Mouse (Mus musculus) stomach, postnatal 0 days (tissue): ENCODE results near the gene Cenpn.

Experiments used
- CTCF ChIP-seq: IDR thresholded peaks from 2 replicates; pipeline ENCODE4 v1.5.1; 2016; ENCODE audit warnings: antibody characterized with exemption, low read depth, mild to moderate bottlenecking, moderate library complexity
- EP300 ChIP-seq: optimal IDR thresholded peaks from 2 replicates; pipeline ENCODE3; 2016; ENCODE audit warnings: antibody characterized with exemption

- no peak for TF ChIP-seq CTCF
- TF ChIP-seq EP300: no peak
Observed at GRCm38 (mm10) chr8:116905836-116906235, 15.7 kb upstream of the Cenpn start.
